Mouse (Mus musculus) olfactory bulb, adult 2 months (tissue): ENCODE measurements around the gene Nectin4. TPM values are rescaled to one million over a fixed set of nuclear protein-coding genes. Genes with fewer than 3 reads are reported as not detected.
A peak's percentile ranks its signal among the peaks of the same experiment; 100 is the strongest.

Experiments used
- H3K27ac ChIP-seq: fragments of 200-500 bp; 2 replicates; pipeline ENCODE4 v1.5.1; 2012; ENCODE audit warnings: low read depth, low read length; ENCODE audit not compliant: insufficient read depth
- H3K4me1 ChIP-seq: fragments of 200-500 bp; 2 replicates; pipeline ENCODE4 v1.6.1; 2012; ENCODE audit warnings: low read length; ENCODE audit not compliant: control insufficient read depth, insufficient read depth
- H3K4me3 ChIP-seq: fragments of 200-500 bp; 2 replicates; pipeline ENCODE4 v1.5.1; 2012; ENCODE audit warnings: mild to moderate bottlenecking, low read depth, low read length, moderate library complexity; ENCODE audit not compliant: insufficient read depth
- CTCF ChIP-seq: fragments of 200-500 bp; IDR thresholded peaks from 2 replicates; pipeline ENCODE4 v1.5.1; 2012; ENCODE audit warnings: low read depth, mild to moderate bottlenecking, low read length, moderate library complexity; ENCODE audit not compliant: insufficient read depth
- POLR2A ChIP-seq: fragments of 200-500 bp; IDR thresholded peaks from 2 replicates; pipeline ENCODE4 v1.6.1; 2012; ENCODE audit warnings: mild to moderate bottlenecking, low read depth, low read length, moderate library complexity; ENCODE audit not compliant: insufficient read depth
- WGBS: fragments of 180-500 bp; shearing (Covaris S2); methylation state at CpG from one replicate; pipeline ENCODE4 v1.1.7; 2018; 5-methylcytosine and 5-hydroxymethylcytosine counted together
- polyA plus RNA-seq: library from polyadenylated mRNA; stranded (reverse); fragments of >200 nt; gene quantifications from 2 replicates; pipeline ENCODE4 v1.2.4, GENCODE M21; 2012; ENCODE audit warnings: low replicate concordance; ENCODE audit not compliant: missing spikeins, insufficient read depth, insufficient read length

Gene Nectin4
- polyA plus RNA-seq, 1 experiment, result not detected

DNA sequence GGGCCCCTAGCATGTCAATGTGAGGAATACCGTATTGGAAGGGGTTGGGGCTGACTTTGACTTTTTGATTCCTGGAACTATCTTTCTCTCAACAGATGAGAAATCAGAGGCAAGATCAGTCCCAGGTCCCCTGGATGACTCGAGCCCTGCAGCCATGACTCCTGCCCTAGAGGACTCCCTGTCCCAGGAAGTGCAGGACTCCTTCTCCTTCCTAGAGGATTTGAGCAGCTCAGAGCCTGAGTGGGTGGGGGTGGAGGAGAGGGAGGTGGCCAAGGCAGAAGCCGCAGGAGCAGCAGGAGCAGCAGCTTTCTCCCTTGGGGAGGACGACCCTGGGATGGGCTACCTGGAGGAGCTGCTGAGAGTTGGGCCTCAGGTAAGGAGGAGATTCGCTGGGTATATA is 37.4 kb downstream of the Nectin4 start:
- 85% methylated on average over 5 of the region's 5 CpGs for WGBS
- TF ChIP-seq POLR2A (no peak), CTCF (no peak)
- no peak overlapping the region for H3K27ac ChIP-seq

DNA sequence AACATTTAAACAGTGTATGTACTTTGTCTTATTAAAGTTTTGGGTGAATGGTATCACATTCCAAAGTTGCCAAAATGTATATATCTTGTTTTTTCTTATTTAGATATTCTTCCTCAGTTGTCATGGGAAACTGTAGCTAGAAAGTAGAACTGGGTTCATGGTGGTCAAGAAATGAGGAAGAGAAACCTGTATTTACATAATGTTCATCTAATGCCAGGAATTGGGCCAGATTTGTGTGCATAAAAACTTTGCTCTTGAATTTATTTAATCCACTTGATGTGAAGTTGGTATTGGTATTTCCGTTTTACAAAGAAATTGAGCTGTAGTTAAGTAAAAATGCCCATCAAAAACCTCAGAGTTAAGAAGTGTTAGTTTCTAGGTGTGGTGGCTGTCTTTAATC is 40.3 kb downstream of the Nectin4 start:
- H3K4me3 ChIP-seq, result no peak overlapping the region
- TF ChIP-seq CTCF, result no peak
- TF ChIP-seq POLR2A, result no peak
- WGBS, result 86% methylated on average over 1 of the region's 1 CpGs
- H3K27ac ChIP-seq, result no peak overlapping the region
- H3K4me1 ChIP-seq, result peaks cover 15% of the 10 kb centered on the region

More for the DNA sequence above, 37.4 kb downstream of the Nectin4 start:
- H3K4me1 ChIP-seq, result no peaks in the 10 kb centered on the region
- H3K4me3 ChIP-seq, result no peak overlapping the region

GRCm38 (mm10) chr1:171410947-171411484 is 41.1 kb downstream of the Nectin4 start, which contains the start of gene Usf1:
Gene Usf1, plus strand, starts transcription at chr1:171411313.
- TF ChIP-seq POLR2A (peak; percentile 41), CTCF (no peak)
- Histone ChIP-seq H3K4me1 (peaks cover 15% of the 10 kb centered on the region), H3K4me3 (peak within 1 kb of the TSS; percentile 92), H3K27ac (peak within 1 kb of the TSS; percentile 96)
- under 1% methylated on average over 36 of the region's 36 CpGs for WGBS

GRCm38 (mm10) chr1:171411492-171411941 is 41.6 kb downstream of the Nectin4 start:
- WGBS, result under 1% methylated on average over 39 of the region's 39 CpGs
- Histone ChIP-seq H3K4me3 (peak overlapping the region; percentile 92), H3K27ac (peak overlapping the region; percentile 94), H3K4me1 (peaks cover 15% of the 10 kb centered on the region)
- TF ChIP-seq POLR2A (no peak), CTCF (no peak)

- peaks cover 15% of the 10 kb centered on the region for H3K4me1 ChIP-seq
- H3K27ac ChIP-seq, result peak overlapping the region; percentile 94
- TF ChIP-seq CTCF, result no peak
- TF ChIP-seq POLR2A, result no peak
- under 1% methylated on average over 20 of the region's 20 CpGs for WGBS
- peak overlapping the region; percentile 92 for H3K4me3 ChIP-seq
Observed at GRCm38 (mm10) chr1:171412001-171412441, 42.1 kb downstream of the Nectin4 start.

DNA sequence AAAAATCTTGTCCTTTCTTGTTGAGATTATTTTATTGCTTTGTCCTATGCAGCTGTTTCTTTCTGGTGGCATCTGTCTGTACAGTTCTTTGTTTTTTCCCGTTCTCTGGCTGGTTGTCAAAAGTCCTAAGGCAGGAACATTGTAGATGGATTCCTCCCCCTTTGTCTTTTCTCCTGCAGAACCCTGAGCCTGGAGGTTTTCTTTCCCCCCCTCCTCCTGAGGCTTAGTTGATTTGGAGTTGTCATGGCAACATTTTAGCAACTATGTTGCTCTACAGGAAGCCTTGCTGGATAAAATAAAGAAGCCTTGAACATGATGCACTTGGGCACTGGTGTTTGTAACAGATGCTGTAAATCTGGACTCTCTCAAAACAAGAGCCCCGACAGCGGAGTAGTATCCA is 42.5 kb downstream of the Nectin4 start:
- WGBS, result 11% methylated on average over 3 of the region's 3 CpGs
- peaks cover 15% of the 10 kb centered on the region for H3K4me1 ChIP-seq
- TF ChIP-seq CTCF, result no peak
- TF ChIP-seq POLR2A, result no peak
- H3K4me3 ChIP-seq, result peak overlapping the region; percentile 92
- no peak overlapping the region for H3K27ac ChIP-seq

GRCm38 (mm10) chr1:171413608-171414007 is 43.7 kb downstream of the Nectin4 start:
- Histone ChIP-seq H3K27ac (no peak overlapping the region), H3K4me1 (peaks cover 15% of the 10 kb centered on the region), H3K4me3 (no peak overlapping the region)
- TF ChIP-seq POLR2A (no peak), CTCF (no peak)
- 77% methylated on average over 8 of the region's 8 CpGs for WGBS

DNA sequence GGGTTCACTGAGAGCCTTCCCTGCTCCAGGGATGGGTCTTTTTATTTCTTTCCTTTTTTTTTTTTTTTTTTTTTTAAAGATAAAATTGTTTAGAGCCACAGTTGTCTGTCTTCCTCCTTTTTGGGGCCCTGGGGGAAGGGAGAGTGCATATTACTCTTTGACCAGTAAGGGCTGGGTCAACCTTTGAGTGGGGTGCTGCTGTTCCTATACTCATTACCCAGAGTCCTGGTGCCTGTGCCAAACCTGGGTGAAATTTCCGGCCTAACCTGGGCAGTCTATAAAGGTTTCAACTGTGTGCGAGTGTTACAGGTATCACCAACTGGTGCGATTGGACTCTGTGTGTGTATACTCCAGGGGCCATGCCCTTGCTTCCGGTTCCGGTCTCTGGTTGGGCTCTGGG is 48.8 kb downstream of the Nectin4 start, which contains the start of gene Tstd1:
Gene Tstd1, plus strand, starts transcription at position 213 of the 400 bp plus-strand sequence.
- Histone ChIP-seq H3K27ac (no peak within 1 kb of the TSS), H3K4me1 (peaks cover 7% of the 10 kb centered on the region), H3K4me3 (no peak within 1 kb of the TSS)
- TF ChIP-seq CTCF (no peak), POLR2A (no peak)
- WGBS, result 93% methylated on average over 5 of the region's 5 CpGs

GRCm38 (mm10) chr1:171419291-171419882 is 49.5 kb downstream of the Nectin4 start:
- no peak for TF ChIP-seq CTCF
- 57% methylated on average over 12 of the region's 12 CpGs for WGBS
- no peak overlapping the region for H3K27ac ChIP-seq

More at GRCm38 (mm10) chr1:171419291-171419882, 49.5 kb downstream of the Nectin4 start:
- H3K4me3 ChIP-seq, result no peak overlapping the region
- H3K4me1 ChIP-seq, result peaks cover under 1% of the 10 kb centered on the region; the same call in 1 of the 2 replicates
